In genomic region chr1:153414962-153415361, GRCm38 (mm10) we compare ENCODE assay signal across 9 mouse cellular contexts. TPM values are rescaled to one million over a fixed set of nuclear protein-coding genes. Genes with fewer than 3 reads are reported as not detected.
A peak's percentile ranks its signal among the peaks of the same experiment; 100 is the strongest.
DNase-seq lines count a peak whose midpoint lies in the region; ATAC-seq and TF ChIP-seq lines count a peak whose summit lies in the region.
"Had no signal": no experiment of that assay in that cellular context is flagged by ENCODE, and none has a peak within 500 bp of the region (broad histone marks: within the 10 kb centered on the region; RNA-seq: fewer than 3 reads in every experiment).

No protein-coding gene starts in this region.

- 92% methylated on average over 4 of the region's 4 CpGs for WGBS in forebrain, embryonic 16.5 days

- no peaks in the 10 kb centered on the region for H3K9me3 ChIP-seq in CH12.LX (replicated peaks; ENCODE audit: low read length)
- no peaks in the 10 kb centered on the region for H3K9me3 ChIP-seq in forebrain, embryonic 16.5 days (ENCODE audit: control insufficient read depth, low read length)
- H3K9me3 ChIP-seq: embryonic facial prominence, embryonic 15.5 days had no signal

- peak overlapping the region; percentile 78 for H3K4me2 ChIP-seq in CH12.LX (ENCODE audit: insufficient read depth, low read depth, poor library complexity, severe bottlenecking)
- no peak overlapping the region for H3K4me2 ChIP-seq in forebrain, embryonic 16.5 days (ENCODE audit: low read length)
- H3K4me2 ChIP-seq: embryonic facial prominence, embryonic 15.5 days had no signal

- H3K27ac ChIP-seq in CH12.LX (ENCODE audit: insufficient read depth, low read depth): peak overlapping the region; percentile 99
- no peak overlapping the region for H3K27ac ChIP-seq in forebrain, embryonic 16.5 days (ENCODE audit: low read length)
- H3K27ac ChIP-seq: embryonic facial prominence, embryonic 15.5 days had no signal

- peak; percentile 56 for TF ChIP-seq POLR2A in CH12.LX (IDR thresholded peaks at IDR 0.05; ENCODE audit: low read depth, low read length)

- peak overlapping the region; percentile 98 for H3K9ac ChIP-seq in CH12.LX (ENCODE audit: insufficient read depth, low read depth)
- H3K9ac ChIP-seq in forebrain, embryonic 16.5 days (replicated peaks; ENCODE audit: low read depth, low read length): no peak overlapping the region
- H3K9ac ChIP-seq: embryonic facial prominence, embryonic 15.5 days had no signal

- H3K36me3 ChIP-seq in CH12.LX (replicated peaks in 1 of 2; ENCODE audit: control insufficient read depth in 1 of 2, insufficient read depth in 1 of 2, low read length in 1 of 2): no peaks in the 10 kb centered on the region
- no peaks in the 10 kb centered on the region for H3K36me3 ChIP-seq in forebrain, embryonic 16.5 days (ENCODE audit: control insufficient read depth, insufficient read depth)
- H3K36me3 ChIP-seq: embryonic facial prominence, embryonic 15.5 days had no signal

- peaks cover 14% of the 10 kb centered on the region for H3K79me2 ChIP-seq in CH12.LX (replicated peaks; ENCODE audit: control insufficient read depth, extremely low read depth, insufficient read depth, poor library complexity, severe bottlenecking)

- no peak for TF ChIP-seq RAD21 in CH12.LX (IDR thresholded peaks at IDR 0.05; ENCODE audit: low read depth, low read length)

- H3K4me3 ChIP-seq in CH12.LX (replicated peaks in 1 of 3; ENCODE audit: low read depth in 2 of 3, low read length in 2 of 3, poor library complexity in 1 of 3): peak overlapping the region; percentile 53 to 67 (median 59)
- no peak overlapping the region for H3K4me3 ChIP-seq in forebrain, embryonic 16.5 days (replicated peaks; ENCODE audit: low read length)
- H3K4me3 ChIP-seq: embryonic facial prominence, embryonic 15.5 days had no signal

- H3K4me1 ChIP-seq in CH12.LX (ENCODE audit: control insufficient read depth in 1 of 2, insufficient read depth in 2 of 2): peaks cover 0 to 9% of the 10 kb centered on the region in 2 experiments; a peak in 2 of 4 replicates
- no peaks in the 10 kb centered on the region for H3K4me1 ChIP-seq in forebrain, embryonic 16.5 days (replicated peaks; ENCODE audit: control insufficient read depth, insufficient read depth, low read length)
- H3K4me1 ChIP-seq: embryonic facial prominence, embryonic 15.5 days had no signal

- in situ Hi-C loops in CH12.LX (cut with MboI; ENCODE audit: low pct_ligation_motif_present, low pct_unique_long_range_greater_than_20kb, low sequenced_read_pairs): no loop called here

- peak; percentile 75 for ATAC-seq in megakaryocyte, adult 5-6 weeks (ENCODE audit: poor library complexity, severe bottlenecking)
- ATAC-seq in forebrain, embryonic 16.5 days: no peak

- TF ChIP-seq EP300 in CH12.LX (IDR thresholded peaks at IDR 0.05; ENCODE audit: low read length): peak; percentile 34; the same call in 1 of the 2 replicates

- no peak for TF ChIP-seq CTCF in CH12.LX (conservative IDR thresholded peaks at IDR 0.05 in 1 of 2, IDR thresholded peaks at IDR 0.05 in 1 of 2; ENCODE audit: low read depth in 2 of 2, low read length in 2 of 2)

- H3K27me3 ChIP-seq in CH12.LX (replicated peaks): no peaks in the 10 kb centered on the region
- no peaks in the 10 kb centered on the region for H3K27me3 ChIP-seq in forebrain, embryonic 16.5 days (replicated peaks; ENCODE audit: control insufficient read depth, insufficient read depth, low read length)
- H3K27me3 ChIP-seq: embryonic facial prominence, embryonic 15.5 days had no signal

- DNase-seq in frontal cortex, postnatal 14 days (ENCODE audit: low spot score in 2 of 2): peak; percentile 31 to 34
- no peak for DNase-seq in frontal cortex, postnatal 25 days (ENCODE audit: low spot score in 2 of 2)
- peak; percentile 93 for DNase-seq in CH12.LX (ENCODE audit: extremely low read depth)
- DNase-seq in kidney, postnatal 36 days: peak; percentile 30 to 31
- DNase-seq in Muller cell, postnatal 12 days (ENCODE audit: inconsistent ontology term): no peak
- DNase-seq in urinary bladder, adult 18-20 months (ENCODE audit: low spot score in 2 of 2): no peak

- dilution Hi-C loops in CH12.LX (cut with MboI; ENCODE audit: extremely low pct_ligation_motif_present, extremely low pct_unique_long_range_greater_than_20kb, low sequenced_read_pairs): no loop called here

TF ChIP-seq in CH12.LX, 34 proteins besides CTCF, POLR2A, EP300 and RAD21:
- TF ChIP-seq MYC (IDR thresholded peaks at IDR 0.05; ENCODE audit: low read depth, low read length) (peak; percentile 9; the same call in 1 of the 2 replicates), ETS1 (conservative IDR thresholded peaks at IDR 0.05; ENCODE audit: low read depth, low read length) (0 out of 2 replicates have a peak, but pooled peaks have one; percentile 20), UBTF (IDR thresholded peaks at IDR 0.05; ENCODE audit: low read depth, low read length) (no peak), SIN3A (IDR thresholded peaks at IDR 0.05; ENCODE audit: low read length) (no peak; the same call in 1 of the 2 replicates), ZMIZ1 (IDR thresholded peaks at IDR 0.05; ENCODE audit: low read depth, low read length) (peak; percentile 93; the same call in 1 of the 2 replicates), USF2 (conservative IDR thresholded peaks at IDR 0.05; ENCODE audit: low read depth, low read length) (peak; percentile 91), JUND (conservative IDR thresholded peaks at IDR 0.05; ENCODE audit: low read depth, low read length) (no peak), PAX5 (IDR thresholded peaks at IDR 0.05; ENCODE audit: low read length) (no peak), MAX (IDR thresholded peaks at IDR 0.05; ENCODE audit: low read length) (peak; percentile 94), POLR2AphosphoS2 (IDR thresholded peaks at IDR 0.05; ENCODE audit: low read depth, low read length) (no peak; the same call in 1 of the 2 replicates), CHD1 (IDR thresholded peaks at IDR 0.05; ENCODE audit: low read depth, low read length) (no peak), ZKSCAN1 (IDR thresholded peaks at IDR 0.05; ENCODE audit: borderline replicate concordance, low read depth, low read length) (no peak), RCOR1 (conservative IDR thresholded peaks at IDR 0.05; ENCODE audit: low read depth, low read length) (no peak), MAFK (IDR thresholded peaks at IDR 0.05; ENCODE audit: insufficient replicate concordance, low read length) (no peak), MEF2A (IDR thresholded peaks at IDR 0.05; ENCODE audit: borderline replicate concordance, low read depth, low read length) (no peak; the same call in 1 of the 2 replicates), TBP (conservative IDR thresholded peaks at IDR 0.05; ENCODE audit: low read depth, low read length) (peak; percentile 88), ZNF384 (IDR thresholded peaks at IDR 0.05; ENCODE audit: low read depth, low read length) (no peak), SMC3 (IDR thresholded peaks at IDR 0.05; ENCODE audit: low read depth, low read length) (no peak), ZC3H11A (IDR thresholded peaks at IDR 0.05; ENCODE audit: low read depth, low read length) (no peak), BHLHE40 (IDR thresholded peaks at IDR 0.05; ENCODE audit: low read depth, low read length) (peak; percentile 91), KAT2A (IDR thresholded peaks at IDR 0.05; ENCODE audit: insufficient replicate concordance, low read length) (no peak), NELFE (IDR thresholded peaks at IDR 0.05; ENCODE audit: low read depth, low read length) (0 out of 2 replicates have a peak, but pooled peaks have one; percentile 12), ELF1 (IDR thresholded peaks at IDR 0.05; ENCODE audit: low read depth, low read length) (no peak), E2F4 (IDR thresholded peaks at IDR 0.05; ENCODE audit: insufficient replicate concordance, low read depth, low read length) (no peak), GABPA (IDR thresholded peaks at IDR 0.05; ENCODE audit: insufficient replicate concordance, low read depth, low read length) (no peak), HCFC1 (IDR thresholded peaks at IDR 0.05; ENCODE audit: low read depth, low read length) (no peak), NRF1 (IDR thresholded peaks at IDR 0.05; ENCODE audit: low read depth, low read length) (no peak), CHD2 (IDR thresholded peaks at IDR 0.05; ENCODE audit: low read length) (peak; percentile 58; the same call in 1 of the 2 replicates), USF1 (IDR thresholded peaks at IDR 0.05; ENCODE audit: low read depth, low read length) (peak; percentile 89), TCF12 (IDR thresholded peaks at IDR 0.05; ENCODE audit: low read depth, low read length) (no peak), JUN (IDR thresholded peaks at IDR 0.05; ENCODE audit: insufficient read depth, low read depth, low read length) (no peak), MXI1 (IDR thresholded peaks at IDR 0.05; ENCODE audit: low read depth, low read length) (no peak), IRF4 (IDR thresholded peaks at IDR 0.05; ENCODE audit: low read depth, low read length) (peak; percentile 91), MAZ (IDR thresholded peaks at IDR 0.05; ENCODE audit: low read depth, low read length) (no peak)

RNA-seq across cellular contexts. Expression of gene Shcbp1l, which starts 10.0 kb away (rescaled TPM):
- total RNA-seq in CH12.LX (2012; rRNA removed): 0.46 and 0.59 TPM in 2 replicates
- total RNA-seq in CH12.LX (2014; rRNA removed): not detected in 2 replicates
- 0.93 and 1.6 TPM in 2 replicates for polyA plus RNA-seq in CH12.LX (2012; ENCODE audit: insufficient read length, low read depth)
- 0.13 and 2.4 TPM in 2 replicates for total RNA-seq in megakaryocyte, adult 5-6 weeks (2015)
- total RNA-seq in megakaryocyte, adult 5-6 weeks (2017): 0.08 and 0.51 TPM in 2 replicates
- polyA plus RNA-seq in forebrain, embryonic 16.5 days (2015; fragmentation: Nextera tagmentation; extraction: Ambion mirVana): 0.14 and 0.67 TPM in 2 replicates

Comparison
In these comparisons a context has a peak if more than half of its experiments do, and no peak if none do; other contexts are left out.
1. DNase-seq: peak in frontal cortex, postnatal 14 days (2 of 2), CH12.LX (single experiment) and kidney, postnatal 36 days (2 of 2); none in frontal cortex, postnatal 25 days (0 of 2), Muller cell, postnatal 12 days (single experiment) and urinary bladder, adult 18-20 months (0 of 2).